Mouse (Mus musculus) heart, embryonic 13.5 days (tissue): ENCODE data around the gene Csk. TPM values are rescaled to one million over a fixed set of nuclear protein-coding genes. Genes with fewer than 3 reads are reported as not detected.

Experiments
- polyA plus RNA-seq: library from polyadenylated mRNA; unstranded; fragments of >200 nt; fragmentation: Nextera tagmentation; extraction: Ambion mirVana; gene quantifications from 2 replicates; pipeline ENCODE4 v1.2.1, GENCODE M21; 2015

Csk gene
- polyA plus RNA-seq, 1 experiment from 2014 or later = 16.3 TPM

Other genes with a start within 250 kb of the Csk start
- 15.0 and 18.7 TPM in 2 replicates for gene Ppcdc, start 213.5 kb downstream of the Csk start, polyA plus RNA-seq
- gene Scamp5, start 185.6 kb downstream of the Csk start, polyA plus RNA-seq = 9.8 and 10.0 TPM in 2 replicates
- gene Rpp25, start 149.6 kb downstream of the Csk start, polyA plus RNA-seq = 12.2 and 13.5 TPM in 2 replicates
- 1,286 and 1,445 TPM in 2 replicates for gene Cox5a, start 132.4 kb downstream of the Csk start, polyA plus RNA-seq
- 11.4 and 12.8 TPM in 2 replicates for gene Fam219b, start 116.1 kb downstream of the Csk start, polyA plus RNA-seq
- gene Mpi, start 100.9 kb downstream of the Csk start, polyA plus RNA-seq = 74.2 and 80.9 TPM in 2 replicates
- 51.5 and 52.4 TPM in 2 replicates for gene Scamp2, start 92.7 kb downstream of the Csk start, polyA plus RNA-seq
- gene Ulk3, start 64.2 kb downstream of the Csk start, polyA plus RNA-seq = 14.6 and 17.1 TPM in 2 replicates
- not detected in 2 replicates for gene Cplx3, start 47.4 kb downstream of the Csk start, polyA plus RNA-seq
- not detected in 2 replicates for gene Lman1l, start 32.9 kb downstream of the Csk start, polyA plus RNA-seq
- not detected in 2 replicates for gene Cyp1a2, start 30.1 kb upstream of the Csk start, polyA plus RNA-seq
- gene Cyp1a1, start 34.3 kb upstream of the Csk start, polyA plus RNA-seq = not detected in 2 replicates
- 16.2 and 17.5 TPM in 2 replicates for gene Edc3, start 54.9 kb upstream of the Csk start, polyA plus RNA-seq
- 56.1 and 57.1 TPM in 2 replicates for gene Clk3, start 112.2 kb upstream of the Csk start, polyA plus RNA-seq
- gene Arid3b, start 183.2 kb upstream of the Csk start, polyA plus RNA-seq = 11.3 and 12.3 TPM in 2 replicates